Comparison of ENCODE assay signal across 18 mouse cellular contexts in genomic region chr4:104891708-104892107, GRCm38 (mm10). TPM values are rescaled to one million over a fixed set of nuclear protein-coding genes. Genes with fewer than 3 reads are reported as not detected.
DNase-seq lines count a peak whose midpoint lies in the region; TF ChIP-seq lines count a peak whose summit lies in the region.
"Had no signal": no experiment of that assay in that cellular context is flagged by ENCODE, and none has a peak within 500 bp of the region (broad histone marks: within the 10 kb centered on the region; RNA-seq: fewer than 3 reads in every experiment).

No protein-coding gene starts in this region.

- TF ChIP-seq POLR2A in thymus, adult 2 months (IDR thresholded peaks at IDR 0.05; ENCODE audit: control insufficient read depth, extremely low read depth, insufficient read depth, low read length, poor library complexity) = no peak

- H3K27ac ChIP-seq in thymus, adult 2 months (ENCODE audit: control insufficient read depth, insufficient read depth, low read length) = no peak overlapping the region
- H3K27ac ChIP-seq: stomach, embryonic 15.5 days had no signal

- peak; percentile 88 for DNase-seq in heart, adult 11 months
- DNase-seq in heart, adult 9 months (ENCODE audit: low spot score in 2 of 2) = no peak
- DNase-seq in urinary bladder, postnatal 14 days (ENCODE audit: low spot score) = peak; percentile 80
- no peak for DNase-seq in urinary bladder, adult 2 months (ENCODE audit: low spot score)
- peak; percentile 70 for DNase-seq in heart, postnatal 4 days
- no peak for DNase-seq in frontal cortex, postnatal 25 days (ENCODE audit: low spot score in 2 of 2)
- DNase-seq in thymus, adult 2 months = no peak
- DNase-seq: embryo, embryonic 11 days; gastrocnemius, postnatal 10 days; lung, postnatal 10 days; midbrain, embryonic 14.5 days; right cerebral cortex, postnatal 4 days had no signal

- no peaks in the 10 kb centered on the region for H3K4me1 ChIP-seq in thymus, adult 2 months (replicated peaks; ENCODE audit: control insufficient read depth, insufficient read depth, low read length)

- H3K27me3 ChIP-seq in thymus, adult 2 months (ENCODE audit: control insufficient read depth, insufficient read depth, low read length) = no peaks in the 10 kb centered on the region
- H3K27me3 ChIP-seq: Patski; stomach, embryonic 15.5 days had no signal

- 66% methylated on average over 7 of the region's 7 CpGs for WGBS in thymus, adult 2 months

- H3K36me3 ChIP-seq in thymus, adult 2 months (ENCODE audit: control insufficient read depth, insufficient read depth, low read length) = no peaks in the 10 kb centered on the region
- H3K36me3 ChIP-seq: stomach, embryonic 15.5 days had no signal

- no peak overlapping the region for H3K4me3 ChIP-seq in thymus, adult 2 months (ENCODE audit: control insufficient read depth, insufficient read depth, low read length)
- H3K4me3 ChIP-seq: stomach, embryonic 15.5 days had no signal

- TF ChIP-seq CTCF in thymus, adult 2 months (IDR thresholded peaks at IDR 0.05; ENCODE audit: borderline replicate concordance, control insufficient read depth, extremely low read depth, insufficient read depth, low read length, poor library complexity) = no peak

RNA-seq across cellular contexts. Expression of gene C8a, which starts 15.5 kb away (rescaled TPM):
- not detected in 2 replicates for polyA plus RNA-seq in urinary bladder, adult 2 months (2012; rRNA removed)
- not detected for total RNA-seq in heart, postnatal 4 days (2021)
- 0.09 TPM in 1 of 2 replicates, not detected in the other for polyA plus RNA-seq in thymus, adult 2 months (2012; rRNA removed)
- total RNA-seq: gastrocnemius, postnatal 10 days; layer of hippocampus, postnatal 10 days had no signal
- polyA plus RNA-seq: midbrain, embryonic 14.5 days; neural tube, embryonic 14.5 days; Patski had no signal

RNA-seq across cellular contexts. Expression of gene Fyb2, which starts 21.5 kb away (rescaled TPM):
- polyA plus RNA-seq in urinary bladder, adult 2 months (2012; rRNA removed) = 0.76 and 1.0 TPM in 2 replicates
- total RNA-seq in heart, postnatal 4 days (2021) = not detected
- 0.54 and 0.70 TPM in 2 replicates for polyA plus RNA-seq in thymus, adult 2 months (2012; rRNA removed)

RNA-seq across cellular contexts. Expression of gene Gm17662, which starts 34.6 kb away (rescaled TPM):
- polyA plus RNA-seq in urinary bladder, adult 2 months (2012; rRNA removed) = not detected in 2 replicates
- total RNA-seq in heart, postnatal 4 days (2021) = not detected
- not detected in 2 replicates for polyA plus RNA-seq in thymus, adult 2 months (2012; rRNA removed)
- total RNA-seq: adrenal gland, postnatal 4 days; gastrocnemius, postnatal 10 days; layer of hippocampus, postnatal 10 days had no signal
- polyA plus RNA-seq: limb, embryonic 14.5 days; midbrain, embryonic 14.5 days; neural tube, embryonic 14.5 days; Patski; stomach, embryonic 15.5 days had no signal

Comparison
In these comparisons a context has a peak if more than half of its experiments do, and no peak if none do; other contexts are left out.
1. DNase-seq: peak in heart, adult 11 months (single experiment), urinary bladder, postnatal 14 days (single experiment) and heart, postnatal 4 days (single experiment); none in heart, adult 9 months (0 of 2), urinary bladder, adult 2 months (single experiment), frontal cortex, postnatal 25 days (0 of 2) and thymus, adult 2 months (single experiment).